Mouse (Mus musculus) lung, adult 2 months (tissue): ENCODE measurements around the gene Slamf7. TPM values are rescaled to one million over a fixed set of nuclear protein-coding genes. Genes with fewer than 3 reads are reported as not detected.

Experiments used
- DNase-seq: peaks from one replicate; pipeline ENCODE4 v3.0.0; 2022
- H3K4me1 ChIP-seq: fragments of 200-500 bp; 2 replicates; pipeline ENCODE4 v1.6.1; 2011; ENCODE audit warnings: low read length; ENCODE audit not compliant: control insufficient read depth, insufficient read depth
- H3K4me3 ChIP-seq: fragments of 200-500 bp; replicated peaks from 2 replicates; pipeline ENCODE3; 2011; ENCODE audit warnings: low read depth, mild to moderate bottlenecking, control low read depth, low read length; ENCODE audit errors: extremely low read depth
- CTCF ChIP-seq: fragments of 200-500 bp; IDR thresholded peaks from 2 replicates; pipeline ENCODE4 v1.5.1; 2011; ENCODE audit warnings: mild to moderate bottlenecking, low read length, control low read depth; ENCODE audit not compliant: insufficient read depth
- POLR2A ChIP-seq: fragments of 200-500 bp; IDR thresholded peaks from 2 replicates; pipeline ENCODE4 v1.6.1; 2011; ENCODE audit warnings: low read depth, mild to moderate bottlenecking, control low read depth, low read length, borderline replicate concordance; ENCODE audit errors: extremely low read depth
- WGBS: fragments of 180-500 bp; shearing (Covaris S2); methylation state at CpG from one replicate; pipeline ENCODE4 v1.1.7; 2018; 5-methylcytosine and 5-hydroxymethylcytosine counted together
- polyA plus RNA-seq: library from polyadenylated mRNA; depleted of rRNA; stranded (reverse); fragments of >200 nt; gene quantifications from 2 replicates; pipeline ENCODE4 v1.2.3, GENCODE M21; 2012; rRNA removed

Gene Slamf7
- polyA plus RNA-seq, 1 experiment: 2.2 TPM

- DNase-seq: no peak
- Histone ChIP-seq H3K4me1 (peaks cover 3% of the 10 kb centered on the region; the same call in 1 of the 2 replicates), H3K4me3 (no peak overlapping the region)
- TF ChIP-seq POLR2A (no peak), CTCF (no peak)
- WGBS: 70% methylated on average over 8 of the region's 8 CpGs
These were observed 33.8 kb downstream of the Slamf7 start for GRCm38 (mm10) chr1:171619001-171619400.

- 70% methylated on average over 11 of the region's 11 CpGs for WGBS
These were observed 35.8 kb downstream of the Slamf7 start for GRCm38 (mm10) chr1:171616881-171617515.

GRCm38 (mm10) chr1:171613962-171614361, 38.9 kb downstream of the Slamf7 start:
- TF ChIP-seq POLR2A (no peak), CTCF (0 out of 2 replicates have a peak, but pooled peaks have one; percentile 2)
- Histone ChIP-seq H3K4me3 (no peak overlapping the region), H3K4me1 (peaks cover 3% of the 10 kb centered on the region; the same call in 1 of the 2 replicates)
- DNase-seq: no peak
- 15% methylated on average over 2 of the region's 2 CpGs for WGBS

More at GRCm38 (mm10) chr1:171616881-171617515, 35.8 kb downstream of the Slamf7 start:
- TF ChIP-seq POLR2A: no peak
- TF ChIP-seq CTCF: no peak
- Histone ChIP-seq H3K4me3 (no peak overlapping the region), H3K4me1 (peaks cover 3% of the 10 kb centered on the region; the same call in 1 of the 2 replicates)
- DNase-seq: no peak

GRCm38 (mm10) chr1:171610781-171611180, 42.1 kb downstream of the Slamf7 start:
- TF ChIP-seq CTCF: no peak
- no peak for TF ChIP-seq POLR2A
- no peaks in the 10 kb centered on the region for H3K4me1 ChIP-seq
- DNase-seq: no peak
- no peak overlapping the region for H3K4me3 ChIP-seq
- WGBS: 22% methylated on average over 1 of the region's 1 CpGs

GRCm38 (mm10) chr1:171610026-171610425, 42.8 kb downstream of the Slamf7 start:
- no peak overlapping the region for H3K4me3 ChIP-seq
- H3K4me1 ChIP-seq: no peaks in the 10 kb centered on the region
- TF ChIP-seq POLR2A: no peak
- no peak for TF ChIP-seq CTCF
- WGBS: 91% methylated on average over 2 of the region's 2 CpGs
- no peak for DNase-seq

GRCm38 (mm10) chr1:171607176-171607575, 45.7 kb downstream of the Slamf7 start, which contains the start of gene Ly9:
Gene Ly9, minus strand, starts transcription at chr1:171607410.
- TF ChIP-seq POLR2A (no peak), CTCF (no peak)
- DNase-seq: no peak
- Histone ChIP-seq H3K4me3 (peak within 1 kb of the TSS; percentile 34), H3K4me1 (no peaks in the 10 kb centered on the region)
- WGBS: 62% methylated on average over 9 of the region's 9 CpGs

GRCm38 (mm10) chr1:171606656-171607055, 46.2 kb downstream of the Slamf7 start:
- TF ChIP-seq CTCF (no peak), POLR2A (no peak)
- H3K4me1 ChIP-seq: no peaks in the 10 kb centered on the region
- 54% methylated on average over 3 of the region's 3 CpGs for WGBS
- no peak for DNase-seq
- H3K4me3 ChIP-seq: no peak overlapping the region

- DNase-seq: no peak
- Histone ChIP-seq H3K4me3 (no peak overlapping the region), H3K4me1 (no peaks in the 10 kb centered on the region)
- no peak for TF ChIP-seq CTCF
- no peak for TF ChIP-seq POLR2A
- 74% methylated on average over 3 of the region's 3 CpGs for WGBS
These were observed 48.1 kb downstream of the Slamf7 start for GRCm38 (mm10) chr1:171604686-171605085.

- DNase-seq: no peak
- H3K4me3 ChIP-seq: no peak overlapping the region
- TF ChIP-seq POLR2A (no peak), CTCF (no peak)
- WGBS: 65% methylated on average over 2 of the region's 2 CpGs
- H3K4me1 ChIP-seq: no peaks in the 10 kb centered on the region
These were observed 68.3 kb downstream of the Slamf7 start for GRCm38 (mm10) chr1:171584584-171584983.

Other genes with a start within 250 kb of the Slamf7 start
- 95.3 and 107 TPM in 2 replicates for gene Usf1, start 241.7 kb downstream of the Slamf7 start, polyA plus RNA-seq
- 8.9 and 16.2 TPM in 2 replicates for gene Tstd1, start 234.2 kb downstream of the Slamf7 start, polyA plus RNA-seq
- 108 and 149 TPM in 2 replicates for gene F11r, start 215.5 kb downstream of the Slamf7 start, polyA plus RNA-seq
- 2.8 and 3.3 TPM in 2 replicates for gene Alyref2, start 149.6 kb downstream of the Slamf7 start, polyA plus RNA-seq
- 0.64 TPM in 1 of 2 replicates, not detected in the other for gene Itln1, start 117.7 kb downstream of the Slamf7 start, polyA plus RNA-seq
- 1.8 and 3.1 TPM in 2 replicates for gene Cd244a, start 93.8 kb downstream of the Slamf7 start, polyA plus RNA-seq
- 2.2 and 2.6 TPM in 2 replicates for gene Ly9, start 45.6 kb downstream of the Slamf7 start, polyA plus RNA-seq
- 9.2 and 14.4 TPM in 2 replicates for gene Cd48, start 29.0 kb upstream of the Slamf7 start, polyA plus RNA-seq
- gene Slamf1, start 114.1 kb upstream of the Slamf7 start, polyA plus RNA-seq: 0.25 and 0.54 TPM in 2 replicates
- gene Cd84, start 186.7 kb upstream of the Slamf7 start, polyA plus RNA-seq: 3.4 and 6.2 TPM in 2 replicates
- 0.72 and 1.1 TPM in 2 replicates for gene Gm10521, start 242.6 kb upstream of the Slamf7 start, polyA plus RNA-seq